Mouse (Mus musculus) heart, embryonic 10.5 days (tissue): ENCODE results near the gene Trim69. TPM values are rescaled to one million over a fixed set of nuclear protein-coding genes. Genes with fewer than 3 reads are reported as not detected.

ENCODE experiments used
- polyA plus RNA-seq: library from polyadenylated mRNA; unstranded; fragments of >200 nt; fragmentation: Nextera tagmentation; extraction: Ambion mirVana; gene quantifications from 2 replicates; pipeline ENCODE4 v1.2.1, GENCODE M21; 2016

Gene Trim69
- polyA plus RNA-seq, 1 experiment from 2014 or later, result 0.11 TPM

Other genes starting within 250 kb of the Trim69 start
- 41.5 and 49.3 TPM in 2 replicates for gene Ctdspl2, start 204.7 kb upstream of the Trim69 start, polyA plus RNA-seq
- gene Mageb3, start 204.6 kb upstream of the Trim69 start, polyA plus RNA-seq, result 0.06 and 0.25 TPM in 2 replicates
- 13.2 and 16.2 TPM in 2 replicates for gene Eif3j1, start 132.2 kb upstream of the Trim69 start, polyA plus RNA-seq
- 8.2 and 8.8 TPM in 2 replicates for gene Spg11, start 42.3 kb upstream of the Trim69 start, polyA plus RNA-seq
- 143 and 154 TPM in 2 replicates for gene B2m, start 13.0 kb upstream of the Trim69 start, polyA plus RNA-seq
- gene Patl2, start 25.5 kb downstream of the Trim69 start, polyA plus RNA-seq, result 0.05 TPM in 1 of 2 replicates, not detected in the other
- gene Terb2, start 25.6 kb downstream of the Trim69 start, polyA plus RNA-seq, result not detected in 2 replicates
- 40.8 and 41.3 TPM in 2 replicates for gene Sord, start 74.0 kb downstream of the Trim69 start, polyA plus RNA-seq
- gene Duox2, start 137.7 kb downstream of the Trim69 start, polyA plus RNA-seq, result not detected in 2 replicates
- gene Duoxa2, start 138.2 kb downstream of the Trim69 start, polyA plus RNA-seq, result 0.26 TPM in 1 of 2 replicates, not detected in the other
- not detected in 2 replicates for gene Duoxa1, start 153.0 kb downstream of the Trim69 start, polyA plus RNA-seq
- 0.02 TPM in 1 of 2 replicates, not detected in the other for gene Duox1, start 155.0 kb downstream of the Trim69 start, polyA plus RNA-seq
- gene Shf, start 208.5 kb downstream of the Trim69 start, polyA plus RNA-seq, result 3.2 and 5.4 TPM in 2 replicates